Mouse (Mus musculus) MEL (cell line): ENCODE measurements around the gene Phyh.

Experiments used
- BHLHE40 ChIP-seq: IDR thresholded peaks from 2 replicates; pipeline ENCODE4 v1.6.1; 2012; ENCODE audit warnings: low read depth, mild to moderate bottlenecking, inconsistent platforms, low read length, improper control_type of control experiment, borderline replicate concordance
- CTCF ChIP-seq, 3 experiments: IDR thresholded peaks in 2 of 3; conservative IDR thresholded peaks in 1 of 3; 2 replicates each; pipeline ENCODE4 v1.5.1; 2011 to 2012; ENCODE audit warnings: low read length in 3 of 3, low read depth in 2 of 3, mild to moderate bottlenecking in 2 of 3, improper control_type of control experiment in 1 of 3, inconsistent platforms in 1 of 3, mixed read lengths in 1 of 3, moderate library complexity in 1 of 3; ENCODE audit not compliant: control insufficient read depth in 1 of 3, insufficient read depth in 1 of 3, poor library complexity in 1 of 3, severe bottlenecking in 1 of 3
- HCFC1 ChIP-seq: IDR thresholded peaks from 2 replicates; pipeline ENCODE4 v1.6.1; 2012; ENCODE audit warnings: low read depth, mild to moderate bottlenecking, inconsistent platforms, low read length, improper control_type of control experiment, moderate library complexity
- POLR2AphosphoS5 ChIP-seq: IDR thresholded peaks from 2 replicates; pipeline ENCODE4 v1.6.1; 2012; ENCODE audit warnings: low read depth, borderline replicate concordance, mild to moderate bottlenecking, inconsistent platforms, low read length, moderate library complexity, mixed read lengths
- TAL1 ChIP-seq: IDR thresholded peaks from 2 replicates; pipeline ENCODE4 v1.6.1; 2012; ENCODE audit warnings: mild to moderate bottlenecking, inconsistent platforms, low read length, moderate library complexity, mixed read lengths

GRCm38 (mm10) chr2:4882249-4882791 is 36.5 kb upstream of the Phyh start:
- TF ChIP-seq CTCF (IDR thresholded peaks at IDR 0.05 in 2 of 3, conservative IDR thresholded peaks at IDR 0.05 in 1 of 3; ENCODE audit: control insufficient read depth in 1 of 3, insufficient read depth in 1 of 3, low read depth in 2 of 3, low read length in 3 of 3, poor library complexity in 1 of 3, severe bottlenecking in 1 of 3) (no peak), BHLHE40 (no peak), HCFC1 (peak; percentile 45; the same call in 1 of the 2 replicates), TAL1 (no peak), POLR2AphosphoS5 (no peak)
